Mouse (Mus musculus) urinary bladder, adult 2 months (tissue): ENCODE data around the gene Gsg1l. TPM values are rescaled to one million over a fixed set of nuclear protein-coding genes. Genes with fewer than 3 reads are reported as not detected.

ENCODE experiments used
- DNase-seq: peaks from one replicate; pipeline ENCODE4 v3.0.0; 2022; ENCODE audit warnings: low spot score
- polyA plus RNA-seq: library from polyadenylated mRNA; depleted of rRNA; stranded (reverse); fragments of >200 nt; gene quantifications from 2 replicates; pipeline ENCODE4 v1.2.3, GENCODE M21; 2012; rRNA removed

Gene Gsg1l
- polyA plus RNA-seq: 0.63 and 0.91 TPM in 2 replicates

GRCm38 (mm10) chr7:126082286-126082741 is at the start of gene Gsg1l:
Gene Gsg1l (minus strand): TSS chr7:126082411.
- no peak for DNase-seq

- no peak for DNase-seq
Observed at GRCm38 (mm10) chr7:126127673-126128072, 45.5 kb upstream of the Gsg1l start.

- no peak for DNase-seq
Observed at GRCm38 (mm10) chr7:126126502-126126901, 44.3 kb upstream of the Gsg1l start.

GRCm38 (mm10) chr7:126121533-126121932 is 39.3 kb upstream of the Gsg1l start:
- DNase-seq: no peak

- DNase-seq: no peak
Observed at GRCm38 (mm10) chr7:126119819-126120218, 37.6 kb upstream of the Gsg1l start.

GRCm38 (mm10) chr7:126113263-126113662 is 31.1 kb upstream of the Gsg1l start:
- DNase-seq: no peak

- no peak for DNase-seq
Observed at GRCm38 (mm10) chr7:126111230-126111629, 29.0 kb upstream of the Gsg1l start.

GRCm38 (mm10) chr7:126109898-126110297 is 27.7 kb upstream of the Gsg1l start:
- no peak for DNase-seq

- no peak for DNase-seq
Observed at GRCm38 (mm10) chr7:126100440-126100839, 18.2 kb upstream of the Gsg1l start.

- no peak for DNase-seq
Observed at GRCm38 (mm10) chr7:126099835-126100234, 17.6 kb upstream of the Gsg1l start.

- DNase-seq: no peak
Observed at GRCm38 (mm10) chr7:126099163-126099775, 17.1 kb upstream of the Gsg1l start.

- no peak for DNase-seq
Observed at GRCm38 (mm10) chr7:126097219-126097915, 15.2 kb upstream of the Gsg1l start.

- DNase-seq: no peak
Observed at GRCm38 (mm10) chr7:126096596-126096995, 14.4 kb upstream of the Gsg1l start.

- DNase-seq: no peak
Observed at GRCm38 (mm10) chr7:126094738-126095137, 12.5 kb upstream of the Gsg1l start.

GRCm38 (mm10) chr7:126093162-126093561 is 11.0 kb upstream of the Gsg1l start:
- DNase-seq: no peak

- DNase-seq: no peak
Observed at GRCm38 (mm10) chr7:126089782-126090181, 7.6 kb upstream of the Gsg1l start.

GRCm38 (mm10) chr7:126088155-126088554 is 5.9 kb upstream of the Gsg1l start:
- no peak for DNase-seq

- DNase-seq: no peak
Observed at GRCm38 (mm10) chr7:126087602-126088001, 5.4 kb upstream of the Gsg1l start.

GRCm38 (mm10) chr7:126086321-126086741 is 4.1 kb upstream of the Gsg1l start:
- DNase-seq: no peak

GRCm38 (mm10) chr7:126085154-126085553 is 2.9 kb upstream of the Gsg1l start:
- no peak for DNase-seq

GRCm38 (mm10) chr7:126083980-126084348 is 1.8 kb upstream of the Gsg1l start:
- DNase-seq: no peak

GRCm38 (mm10) chr7:126083341-126083979 is 1.2 kb upstream of the Gsg1l start:
- DNase-seq: no peak

GRCm38 (mm10) chr7:126081727-126082285 is 405 bp downstream of the Gsg1l start:
- no peak for DNase-seq
